12 mouse cellular contexts compared by ENCODE assay signal in the genomic region with DNA sequence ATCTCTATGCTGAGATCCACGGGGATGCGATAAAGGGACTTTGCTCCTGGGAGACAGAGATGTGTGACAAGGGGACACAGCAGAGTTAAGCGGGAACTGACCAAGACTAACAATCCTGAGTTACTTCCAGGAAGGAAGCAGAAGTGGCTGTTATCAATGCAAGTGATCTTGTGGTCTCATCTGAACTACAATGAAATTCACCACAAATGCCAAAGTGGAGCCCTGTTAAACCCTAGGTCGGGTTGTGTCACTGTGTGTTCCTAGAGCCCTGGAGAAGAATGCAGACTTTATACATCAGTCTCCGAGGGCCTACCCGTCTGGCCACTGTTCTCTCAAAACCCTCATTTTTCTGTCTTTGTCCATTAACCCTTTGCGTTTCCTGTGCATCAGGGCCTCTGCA. TPM values are rescaled to one million over a fixed set of nuclear protein-coding genes. Genes with fewer than 3 reads are reported as not detected.
DNase-seq lines count a peak whose midpoint lies in the region; ATAC-seq and TF ChIP-seq lines count a peak whose summit lies in the region.
"Had no signal": no experiment of that assay in that cellular context is flagged by ENCODE, and none has a peak within 500 bp of the region (broad histone marks: within the 10 kb centered on the region; RNA-seq: fewer than 3 reads in every experiment).

No protein-coding gene starts in this region.

- peak; percentile 21 for DNase-seq in lung, embryonic 14.5 days
- no peak for DNase-seq in lung, postnatal 0 days (ENCODE audit: low spot score)
- DNase-seq in embryonic facial prominence, embryonic 14.5 days (ENCODE audit: low spot score): no peak
- no peak for DNase-seq in cerebellum, postnatal 14 days
- DNase-seq in ovary, adult 18-20 months (ENCODE audit: low spot score): no peak
- DNase-seq: cerebellum, postnatal 36 days; lung, postnatal 10 days; right cerebral cortex, postnatal 14 days had no signal

- no peaks in the 10 kb centered on the region for H3K27me3 ChIP-seq in lung, embryonic 14.5 days (ENCODE audit: insufficient read depth, low read length)
- H3K27me3 ChIP-seq in lung, postnatal 0 days (replicated peaks; ENCODE audit: insufficient read depth, low read length): no peaks in the 10 kb centered on the region
- H3K27me3 ChIP-seq in embryonic facial prominence, embryonic 14.5 days (replicated peaks; ENCODE audit: control insufficient read depth, insufficient read depth, low read length): no peaks in the 10 kb centered on the region
- no peaks in the 10 kb centered on the region for H3K27me3 ChIP-seq in hindbrain, embryonic 13.5 days
- no peaks in the 10 kb centered on the region for H3K27me3 ChIP-seq in neural tube, embryonic 14.5 days (ENCODE audit: control insufficient read depth, insufficient read depth, low read length)

- H3K27ac ChIP-seq in lung, embryonic 14.5 days (ENCODE audit: low read depth): no peak overlapping the region
- no peak overlapping the region for H3K27ac ChIP-seq in lung, postnatal 0 days (ENCODE audit: low read length)
- H3K27ac ChIP-seq in embryonic facial prominence, embryonic 14.5 days (replicated peaks; ENCODE audit: low read depth, low read length): no peak overlapping the region; the same call in 1 of the 2 replicates
- H3K27ac ChIP-seq in hindbrain, embryonic 13.5 days: peak overlapping the region; percentile 83
- H3K27ac ChIP-seq in neural tube, embryonic 14.5 days (ENCODE audit: low read depth, low read length): no peak overlapping the region; the same call in 1 of the 2 replicates

- no peak for TF ChIP-seq EP300 in lung, postnatal 0 days (IDR thresholded peaks at IDR 0.05)

- ATAC-seq in lung, embryonic 14.5 days (ENCODE audit: insufficient read depth): no peak
- no peak for ATAC-seq in lung, postnatal 0 days
- no peak for ATAC-seq in embryonic facial prominence, embryonic 14.5 days (ENCODE audit: low read depth)
- no peak for ATAC-seq in hindbrain, embryonic 13.5 days (ENCODE audit: low FRiP score)
- ATAC-seq in neural tube, embryonic 14.5 days (ENCODE audit: low read depth): 0 out of 2 replicates have a peak, but pooled peaks have one; percentile 18
- ATAC-seq: activated CD4-positive, CD25-positive, alpha-beta regulatory T cell, adult 4 months had no signal

- H3K4me2 ChIP-seq in lung, embryonic 14.5 days: no peak overlapping the region
- H3K4me2 ChIP-seq in lung, postnatal 0 days (replicated peaks; ENCODE audit: low read depth, low read length): no peak overlapping the region
- H3K4me2 ChIP-seq in embryonic facial prominence, embryonic 14.5 days (ENCODE audit: low read depth, low read length): no peak overlapping the region
- peak overlapping the region; percentile 28; the same call in 1 of the 2 replicates for H3K4me2 ChIP-seq in hindbrain, embryonic 13.5 days
- H3K4me2 ChIP-seq in neural tube, embryonic 14.5 days (ENCODE audit: low read depth, low read length): no peak overlapping the region
- H3K4me2 ChIP-seq: limb, embryonic 13.5 days had no signal

- TF ChIP-seq CTCF in lung, embryonic 14.5 days (IDR thresholded peaks at IDR 0.05; ENCODE audit: low read depth): no peak
- TF ChIP-seq CTCF in lung, postnatal 0 days (IDR thresholded peaks at IDR 0.05): no peak

- WGBS in lung, embryonic 14.5 days: 38% methylated on average over 7 of the region's 7 CpGs
- 43% methylated on average over 7 of the region's 7 CpGs for WGBS in lung, postnatal 0 days
- WGBS in embryonic facial prominence, embryonic 14.5 days: 45% methylated on average over 7 of the region's 7 CpGs
- WGBS in hindbrain, embryonic 13.5 days: 25% methylated on average over 7 of the region's 7 CpGs
- WGBS in neural tube, embryonic 14.5 days: 37% methylated on average over 7 of the region's 7 CpGs

- H3K9me3 ChIP-seq in lung, embryonic 14.5 days (ENCODE audit: low read depth, low read length): no peaks in the 10 kb centered on the region
- no peaks in the 10 kb centered on the region for H3K9me3 ChIP-seq in lung, postnatal 0 days (ENCODE audit: low read length)
- H3K9me3 ChIP-seq in embryonic facial prominence, embryonic 14.5 days (ENCODE audit: control insufficient read depth, low read length): no peaks in the 10 kb centered on the region
- no peaks in the 10 kb centered on the region for H3K9me3 ChIP-seq in hindbrain, embryonic 13.5 days
- H3K9me3 ChIP-seq in neural tube, embryonic 14.5 days (ENCODE audit: control insufficient read depth, low read length): no peaks in the 10 kb centered on the region
- H3K9me3 ChIP-seq: limb, embryonic 13.5 days had no signal

- H3K4me3 ChIP-seq in lung, embryonic 14.5 days (ENCODE audit: low read depth, low read length): no peak overlapping the region
- no peak overlapping the region for H3K4me3 ChIP-seq in lung, postnatal 0 days (ENCODE audit: low read depth, low read length)
- no peak overlapping the region for H3K4me3 ChIP-seq in embryonic facial prominence, embryonic 14.5 days (ENCODE audit: low read depth, low read length)
- H3K4me3 ChIP-seq in hindbrain, embryonic 13.5 days: no peak overlapping the region
- H3K4me3 ChIP-seq in neural tube, embryonic 14.5 days (ENCODE audit: low read depth, low read length): no peak overlapping the region
- H3K4me3 ChIP-seq: limb, embryonic 13.5 days had no signal

- no peak overlapping the region for H3K9ac ChIP-seq in lung, embryonic 14.5 days
- no peak overlapping the region for H3K9ac ChIP-seq in lung, postnatal 0 days (replicated peaks; ENCODE audit: low read depth)
- H3K9ac ChIP-seq in embryonic facial prominence, embryonic 14.5 days (ENCODE audit: low read depth, low read length): 0 out of 2 replicates have a peak overlapping the region, but pooled peaks have one; percentile 9
- H3K9ac ChIP-seq in hindbrain, embryonic 13.5 days: peak overlapping the region; percentile 36; the same call in 1 of the 2 replicates
- H3K9ac ChIP-seq in neural tube, embryonic 14.5 days (replicated peaks; ENCODE audit: low read depth, low read length): no peak overlapping the region
- H3K9ac ChIP-seq: limb, embryonic 13.5 days had no signal

- peaks cover 11% of the 10 kb centered on the region for H3K4me1 ChIP-seq in lung, embryonic 14.5 days (ENCODE audit: insufficient read depth)
- no peaks in the 10 kb centered on the region for H3K4me1 ChIP-seq in lung, postnatal 0 days (ENCODE audit: insufficient read depth, low read depth, low read length)
- H3K4me1 ChIP-seq in embryonic facial prominence, embryonic 14.5 days (ENCODE audit: control insufficient read depth, insufficient read depth, low read length): peaks cover 18% of the 10 kb centered on the region
- H3K4me1 ChIP-seq in hindbrain, embryonic 13.5 days (replicated peaks): peaks cover 32% of the 10 kb centered on the region
- H3K4me1 ChIP-seq in neural tube, embryonic 14.5 days (ENCODE audit: control insufficient read depth, insufficient read depth, low read length): peaks cover 17% of the 10 kb centered on the region

- no peaks in the 10 kb centered on the region for H3K36me3 ChIP-seq in lung, embryonic 14.5 days (ENCODE audit: insufficient read depth)
- H3K36me3 ChIP-seq in lung, postnatal 0 days (ENCODE audit: insufficient read depth, low read length): no peaks in the 10 kb centered on the region
- no peaks in the 10 kb centered on the region for H3K36me3 ChIP-seq in embryonic facial prominence, embryonic 14.5 days (ENCODE audit: control insufficient read depth, insufficient read depth, low read length)
- H3K36me3 ChIP-seq in hindbrain, embryonic 13.5 days: no peaks in the 10 kb centered on the region
- H3K36me3 ChIP-seq in neural tube, embryonic 14.5 days (ENCODE audit: control insufficient read depth, insufficient read depth, low read length): no peaks in the 10 kb centered on the region
- H3K36me3 ChIP-seq: limb, embryonic 13.5 days had no signal

RNA-seq across cellular contexts. Expression of a gene that starts 8.0 kb away (rescaled TPM):
- 5.5 and 6.2 TPM in 2 replicates for polyA plus RNA-seq in lung, embryonic 14.5 days (2014; fragmentation: Nextera tagmentation; extraction: Ambion mirVana)
- polyA plus RNA-seq in lung, postnatal 0 days (2015; fragmentation: Nextera tagmentation; extraction: Ambion mirVana): 19.2 and 22.4 TPM in 2 replicates
- polyA plus RNA-seq in embryonic facial prominence, embryonic 14.5 days (2014; fragmentation: Nextera tagmentation; extraction: Ambion mirVana): 3.6 and 4.0 TPM in 2 replicates
- 0.05 and 0.19 TPM in 2 replicates for polyA plus RNA-seq in hindbrain, embryonic 13.5 days (2015; fragmentation: Nextera tagmentation; extraction: Ambion mirVana)
- 0.08 and 0.23 TPM in 2 replicates for polyA plus RNA-seq in neural tube, embryonic 14.5 days (2014; fragmentation: Nextera tagmentation; extraction: Ambion mirVana)

Comparison
In these comparisons a context has a peak if more than half of its experiments do, and no peak if none do; other contexts are left out.
1. H3K9ac ChIP-seq: peak in embryonic facial prominence, embryonic 14.5 days (single experiment) and hindbrain, embryonic 13.5 days (single experiment); none in lung, embryonic 14.5 days (single experiment), lung, postnatal 0 days (single experiment) and neural tube, embryonic 14.5 days (single experiment).